Mouse (Mus musculus) neural tube, embryonic 15.5 days (tissue): ENCODE data around the gene Mad2l2. TPM values are rescaled to one million over a fixed set of nuclear protein-coding genes. Genes with fewer than 3 reads are reported as not detected.
"Not testable (repeated sequence)": the region's sequence is repeated elsewhere in the genome, so short reads cannot be mapped to it uniquely, and the experiment has no call there.

Experiments
- ATAC-seq: fragments of 200-750 bp; cut with Nextera tagmentation; 2 replicates; pipeline ENCODE4 v1.8.0; 2017; ENCODE audit warnings: mild to moderate bottlenecking, moderate TSS enrichment, moderate library complexity; ENCODE audit not compliant: low FRiP score
- H3K27ac ChIP-seq: fragments of 300-500 bp; sonication (generic); replicated peaks from 2 replicates; pipeline ENCODE4 v1.5.1; 2015; ENCODE audit warnings: mild to moderate bottlenecking, inconsistent platforms
- H3K27me3 ChIP-seq: fragments of 300-500 bp; sonication (generic); replicated peaks from 2 replicates; pipeline ENCODE4 v1.6.1; 2015; ENCODE audit warnings: inconsistent platforms
- H3K36me3 ChIP-seq: fragments of 300-500 bp; sonication (generic); 2 replicates; pipeline ENCODE4 v1.6.1; 2015; ENCODE audit warnings: inconsistent platforms
- H3K4me1 ChIP-seq: fragments of 300-500 bp; sonication (generic); 2 replicates; pipeline ENCODE4 v1.6.1; 2015; ENCODE audit warnings: inconsistent platforms
- H3K4me2 ChIP-seq: fragments of 300-500 bp; sonication (generic); 2 replicates; pipeline ENCODE4 v1.6.1; 2015; ENCODE audit warnings: inconsistent platforms, mild to moderate bottlenecking, moderate library complexity
- H3K4me3 ChIP-seq: fragments of 300-500 bp; sonication (generic); replicated peaks from 2 replicates; pipeline ENCODE4 v1.5.1; 2015; ENCODE audit warnings: mild to moderate bottlenecking, inconsistent platforms
- H3K9ac ChIP-seq: fragments of 300-500 bp; sonication (generic); replicated peaks from 2 replicates; pipeline ENCODE4 v1.6.1; 2015; ENCODE audit warnings: mild to moderate bottlenecking, inconsistent platforms
- H3K9me3 ChIP-seq: fragments of 300-500 bp; sonication (generic); replicated peaks from 2 replicates; pipeline ENCODE4 v1.6.1; 2016; ENCODE audit warnings: inconsistent platforms
- WGBS: fragments of 180-500 bp; shearing (Covaris S2); methylation state at CpG from one replicate; pipeline ENCODE4 v1.1.7; 2015; ENCODE audit warnings: mixed read lengths; 5-methylcytosine and 5-hydroxymethylcytosine counted together
- microRNA-seq: library from miRNA; unstranded; fragments of <30 nt; microRNA quantifications from one replicate; pipeline ENCODE4, GENCODE M21; 2017
- polyA plus RNA-seq: library from polyadenylated mRNA; unstranded; fragments of >200 nt; fragmentation: Nextera tagmentation; extraction: Ambion mirVana; gene quantifications from 2 replicates; pipeline ENCODE4 v1.2.1, GENCODE M21; 2015

Mad2l2 gene
- polyA plus RNA-seq, 1 experiment from 2014 or later: 99.9 TPM

DNA sequence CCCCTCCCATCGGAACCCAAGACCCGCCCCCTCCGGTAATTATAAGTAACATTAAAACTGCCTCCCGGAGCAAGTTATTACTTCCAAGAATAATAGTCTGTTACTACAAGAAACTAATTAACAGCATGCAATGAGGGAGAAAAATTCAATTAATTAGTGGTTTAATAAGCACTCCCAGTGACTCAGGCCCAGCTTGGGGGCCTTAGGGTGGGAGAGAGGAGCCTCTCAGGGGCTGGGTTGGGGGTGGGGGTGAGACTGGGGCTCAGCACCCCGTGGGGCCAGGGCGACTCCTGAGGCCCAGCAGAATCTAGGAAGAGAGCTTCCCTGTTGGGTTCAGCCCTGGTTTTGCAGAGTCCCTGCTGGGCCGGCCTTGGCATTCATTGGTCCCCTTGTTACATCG is 52.2 kb downstream of the Mad2l2 start:
- ATAC-seq: peak; percentile 39; the same call in 1 of the 2 replicates
- no peaks in the 10 kb centered on the region for H3K27me3 ChIP-seq
- H3K4me1 ChIP-seq: peaks cover 12% of the 10 kb centered on the region
- no peak overlapping the region for H3K4me3 ChIP-seq
- H3K9ac ChIP-seq: no peak overlapping the region
- peak overlapping the region; percentile 10; the same call in 1 of the 2 replicates for H3K27ac ChIP-seq
- 32% methylated on average over 8 of the region's 8 CpGs for WGBS
- no peaks in the 10 kb centered on the region for H3K36me3 ChIP-seq
- H3K4me2 ChIP-seq: no peak overlapping the region
- H3K9me3 ChIP-seq: no peaks in the 10 kb centered on the region

DNA sequence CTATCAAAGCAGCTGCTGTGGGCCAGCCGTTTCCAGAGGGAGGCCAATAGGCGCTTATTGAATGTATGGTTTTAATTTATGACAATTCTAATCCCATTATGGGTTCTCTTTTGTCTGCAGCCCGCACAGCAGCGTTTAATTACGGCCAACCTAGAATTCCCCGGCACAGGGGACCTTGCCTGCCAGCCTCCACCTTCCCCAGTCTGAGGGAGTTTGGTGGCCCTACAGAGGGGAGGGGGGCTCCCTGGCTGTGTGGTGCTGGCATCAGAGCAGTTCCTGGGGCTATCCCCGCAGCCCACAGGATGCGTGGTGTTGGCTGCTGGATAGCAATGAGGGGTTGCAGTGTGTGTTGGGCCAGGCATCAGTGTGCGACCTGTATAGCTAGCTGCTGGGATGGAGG is 54.4 kb downstream of the Mad2l2 start:
- Histone ChIP-seq H3K9me3 (no peaks in the 10 kb centered on the region), H3K27ac (no peak overlapping the region), H3K36me3 (no peaks in the 10 kb centered on the region), H3K4me2 (no peak overlapping the region), H3K4me3 (no peak overlapping the region), H3K4me1 (peaks cover 12% of the 10 kb centered on the region), H3K27me3 (peaks cover 2% of the 10 kb centered on the region; the same call in 1 of the 2 replicates), H3K9ac (no peak overlapping the region)
- WGBS: 28% methylated on average over 9 of the region's 9 CpGs
- no peak for ATAC-seq

DNA sequence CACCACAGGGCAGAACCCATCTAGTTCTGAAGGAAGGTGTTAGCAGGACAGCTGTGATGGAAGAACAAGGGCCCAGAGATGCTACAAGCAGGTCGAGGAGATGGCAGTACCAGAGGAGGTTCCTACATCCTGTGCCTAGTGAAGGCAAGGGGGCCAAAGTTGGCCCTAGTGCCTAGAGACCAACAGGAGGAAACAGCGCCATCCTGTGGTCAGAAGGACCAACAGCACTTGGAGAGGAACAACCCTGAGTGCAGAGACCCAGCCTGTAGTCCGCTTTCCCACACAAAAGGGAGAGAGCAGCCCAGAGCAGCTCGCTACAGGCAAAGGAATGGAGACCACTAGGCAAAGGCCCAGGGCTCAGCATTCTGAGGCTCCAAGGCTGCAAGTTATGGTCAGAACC is 55.6 kb downstream of the Mad2l2 start:
- no peak for ATAC-seq
- no peak overlapping the region for H3K27ac ChIP-seq
- 72% methylated on average over 4 of the region's 4 CpGs for WGBS

DNA sequence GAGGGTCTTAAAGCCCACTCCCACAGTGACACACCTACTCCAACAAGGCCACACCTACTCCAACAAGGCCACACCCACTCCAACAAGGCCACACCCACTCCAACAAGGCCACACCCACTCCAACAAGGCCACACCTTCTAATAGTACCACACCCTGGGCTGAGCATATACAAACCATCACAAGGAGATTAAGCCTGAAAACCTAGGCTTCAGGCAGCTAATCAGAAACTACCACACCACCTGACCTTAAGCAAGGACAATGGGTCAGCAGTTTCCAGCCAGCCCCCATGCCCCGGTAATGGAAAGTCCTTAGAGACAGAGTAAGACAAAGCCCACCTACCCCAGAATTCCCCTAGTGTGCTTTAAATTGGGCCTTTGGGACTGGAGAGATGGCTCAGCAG is 58.6 kb downstream of the Mad2l2 start:
- ATAC-seq: not testable (repeated sequence)

More for the DNA sequence above, 55.6 kb downstream of the Mad2l2 start:
- H3K4me1 ChIP-seq: peaks cover 12% of the 10 kb centered on the region
- H3K9me3 ChIP-seq: no peaks in the 10 kb centered on the region
- H3K9ac ChIP-seq: no peak overlapping the region
- H3K4me3 ChIP-seq: no peak overlapping the region
- H3K27me3 ChIP-seq: peaks cover 5% of the 10 kb centered on the region; the same call in 1 of the 2 replicates
- no peak overlapping the region for H3K4me2 ChIP-seq
- no peaks in the 10 kb centered on the region for H3K36me3 ChIP-seq

DNA sequence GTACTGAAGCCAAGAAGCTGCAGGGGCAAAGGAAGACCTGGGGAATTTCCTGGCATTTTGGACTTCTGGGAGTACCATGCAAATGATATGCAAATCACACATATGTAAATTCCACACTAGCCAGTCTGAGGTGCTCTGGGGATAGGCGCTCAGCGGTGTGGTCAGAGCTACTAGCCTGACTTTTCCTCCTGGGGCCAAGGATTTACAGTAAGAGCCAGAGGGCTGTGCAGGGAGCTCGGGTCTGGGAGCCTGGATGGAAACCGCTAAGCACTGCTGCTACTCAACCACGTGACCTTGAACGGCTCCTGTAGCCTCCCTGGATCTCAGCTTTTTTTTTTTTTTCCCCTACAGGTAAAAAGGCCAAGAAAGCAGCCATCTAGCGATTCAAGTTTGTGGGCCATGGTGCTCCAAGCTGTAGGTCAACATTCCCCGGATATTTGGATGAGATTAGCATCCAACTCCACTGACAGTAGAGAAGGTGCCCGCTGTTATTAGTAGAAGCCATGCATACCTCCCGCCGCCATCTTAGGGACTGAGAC is 62.6 kb downstream of the Mad2l2 start:
- 36% methylated on average over 11 of the region's 11 CpGs for WGBS

More for the DNA sequence above, 58.6 kb downstream of the Mad2l2 start:
- peaks cover 16% of the 10 kb centered on the region for H3K4me1 ChIP-seq
- H3K4me2 ChIP-seq, H3K36me3 ChIP-seq, H3K9me3 ChIP-seq, H3K27ac ChIP-seq, H3K27me3 ChIP-seq, H3K9ac ChIP-seq, H3K4me3 ChIP-seq: not testable (repeated sequence)
- WGBS: 97% methylated on average over 1 of the region's 1 CpGs

DNA sequence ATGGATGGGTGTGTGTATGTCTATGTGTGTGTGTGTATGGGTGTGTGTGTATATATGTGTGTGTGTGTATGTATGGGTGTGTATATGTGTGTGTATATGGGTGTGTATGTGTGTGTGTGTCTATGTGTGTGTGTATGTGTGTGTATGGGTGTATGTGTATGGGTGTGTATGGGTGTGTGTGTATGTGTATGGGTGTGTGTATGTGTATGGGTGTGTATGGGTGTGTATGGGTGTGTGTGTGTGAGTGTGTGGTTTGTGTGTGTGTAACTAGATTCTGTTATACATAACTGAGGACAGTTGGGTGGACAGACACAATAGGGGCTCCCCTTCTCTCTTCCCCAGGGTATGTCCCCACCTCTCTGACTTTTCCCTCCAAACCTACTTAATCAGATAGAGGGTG is 64.2 kb downstream of the Mad2l2 start:
- ATAC-seq: no peak

More for the DNA sequence above, 62.6 kb downstream of the Mad2l2 start:
- no peak overlapping the region for H3K4me2 ChIP-seq
- no peak overlapping the region for H3K27ac ChIP-seq
- H3K4me1 ChIP-seq: peaks cover 8% of the 10 kb centered on the region
- ATAC-seq: peak; percentile 45; the same call in 1 of the 2 replicates
- H3K36me3 ChIP-seq: no peaks in the 10 kb centered on the region
- H3K4me3 ChIP-seq: no peak overlapping the region
- H3K27me3 ChIP-seq: peaks cover 9% of the 10 kb centered on the region
- H3K9ac ChIP-seq: no peak overlapping the region
- no peaks in the 10 kb centered on the region for H3K9me3 ChIP-seq

More for the DNA sequence above, 64.2 kb downstream of the Mad2l2 start:
- no peak overlapping the region for H3K27ac ChIP-seq
- no peak overlapping the region for H3K9ac ChIP-seq
- peaks cover 9% of the 10 kb centered on the region for H3K27me3 ChIP-seq
- no peak overlapping the region for H3K4me3 ChIP-seq
- H3K4me2 ChIP-seq: no peak overlapping the region
- no peaks in the 10 kb centered on the region for H3K9me3 ChIP-seq
- H3K4me1 ChIP-seq: peaks cover 16% of the 10 kb centered on the region
- H3K36me3 ChIP-seq: no peaks in the 10 kb centered on the region

Small RNA genes within 50 kb of the gene (microRNA-seq; reads per million reads assigned to microRNA genes)
- gene Mir7022: not detected

Other genes with a start within 250 kb of the Mad2l2 start
- gene Mfn2, start 225.7 kb upstream of the Mad2l2 start, polyA plus RNA-seq: 89.9 and 100 TPM in 2 replicates
- gene Plod1, start 193.6 kb upstream of the Mad2l2 start, polyA plus RNA-seq: 29.2 and 31.8 TPM in 2 replicates
- 11.5 and 13.5 TPM in 2 replicates for gene 2510039O18Rik, start 189.5 kb upstream of the Mad2l2 start, polyA plus RNA-seq
- 0.33 TPM in 1 of 2 replicates, not detected in the other for gene Nppb, start 144.6 kb upstream of the Mad2l2 start, polyA plus RNA-seq
- 1.6 and 1.7 TPM in 2 replicates for gene Nppa, start 129.7 kb upstream of the Mad2l2 start, polyA plus RNA-seq
- gene Clcn6, start 91.6 kb upstream of the Mad2l2 start, polyA plus RNA-seq: 28.0 and 29.0 TPM in 2 replicates
- 16.5 and 17.3 TPM in 2 replicates for gene Mthfr, start 91.3 kb upstream of the Mad2l2 start, polyA plus RNA-seq
- 5.2 and 10.4 TPM in 2 replicates for gene Agtrap, start 42.4 kb upstream of the Mad2l2 start, polyA plus RNA-seq
- gene Draxin, start 314 bp downstream of the Mad2l2 start, polyA plus RNA-seq: 7.3 and 10.4 TPM in 2 replicates
- gene Fbxo6, start 21.8 kb downstream of the Mad2l2 start, polyA plus RNA-seq: 20.6 and 21.9 TPM in 2 replicates
- gene Fbxo44, start 30.1 kb downstream of the Mad2l2 start, polyA plus RNA-seq: 89.4 and 104 TPM in 2 replicates
- 17.2 and 19.0 TPM in 2 replicates for gene Fbxo2, start 30.2 kb downstream of the Mad2l2 start, polyA plus RNA-seq
- gene Disp3, start 157.6 kb downstream of the Mad2l2 start, polyA plus RNA-seq: 13.0 and 15.6 TPM in 2 replicates